In genomic region chr7:97788190-97788668, GRCm38 (mm10) we compare ENCODE assay signal across 8 mouse cellular contexts. TPM values are rescaled to one million over a fixed set of nuclear protein-coding genes. Genes with fewer than 3 reads are reported as not detected.
DNase-seq lines count a peak whose midpoint lies in the region; ATAC-seq and TF ChIP-seq lines count a peak whose summit lies in the region.

TSS of gene Pak1 (plus strand) at chr7:97788541.

- H3K4me1 ChIP-seq in cortical plate, adult 2 months (ENCODE audit: control insufficient read depth, insufficient read depth, low read length): no peaks in the 10 kb centered on the region; the same call in 1 of the 2 replicates
- 0 out of 2 replicates have a peak, but pooled peaks cover 3% of the 10 kb centered on the region for H3K4me1 ChIP-seq in intestine, embryonic 14.5 days (replicated peaks; ENCODE audit: control insufficient read depth, insufficient read depth, low read length)

- TF ChIP-seq POLR2A in cortical plate, adult 2 months (IDR thresholded peaks at IDR 0.05; ENCODE audit: extremely low read depth, insufficient read depth, low read length): no peak

- under 1% methylated on average over 43 of the region's 46 CpGs for WGBS in intestine, embryonic 14.5 days

- H3K4me3 ChIP-seq in cortical plate, adult 2 months (ENCODE audit: insufficient read depth, low read length): peak within 1 kb of the TSS; percentile 79
- peak within 1 kb of the TSS; percentile 79 for H3K4me3 ChIP-seq in intestine, embryonic 14.5 days (ENCODE audit: low read depth, low read length)

- peaks cover 15% of the 10 kb centered on the region for H3K27me3 ChIP-seq in intestine, embryonic 14.5 days (replicated peaks; ENCODE audit: control insufficient read depth, insufficient read depth, low read length)

- H3K27ac ChIP-seq in cortical plate, adult 2 months (ENCODE audit: insufficient read depth, low read length): peak within 1 kb of the TSS; percentile 40; the same call in 1 of the 2 replicates
- H3K27ac ChIP-seq in intestine, embryonic 14.5 days (ENCODE audit: low read depth): peak within 1 kb of the TSS; percentile 76

- peak; percentile 89 for ATAC-seq in intestine, embryonic 14.5 days (replicated peaks; ENCODE audit: low FRiP score, low TSS enrichment, low read depth)
- ATAC-seq in megakaryocyte progenitor cell, adult 5-6 weeks (replicated peaks; ENCODE audit: poor library complexity): peak; percentile 89

- H3K4me2 ChIP-seq in intestine, embryonic 14.5 days (ENCODE audit: low read length): peak within 1 kb of the TSS; percentile 96

- no peaks in the 10 kb centered on the region for H3K36me3 ChIP-seq in intestine, embryonic 14.5 days (ENCODE audit: control insufficient read depth, insufficient read depth, low read length)

- H3K9me3 ChIP-seq in intestine, embryonic 14.5 days (ENCODE audit: control insufficient read depth, low read length): no peaks in the 10 kb centered on the region

- TF ChIP-seq CTCF in cortical plate, adult 2 months (IDR thresholded peaks at IDR 0.05; ENCODE audit: extremely low read depth, insufficient read depth, low read length): no peak

- H3K9ac ChIP-seq in intestine, embryonic 14.5 days (ENCODE audit: low read length): peak within 1 kb of the TSS; percentile 73

- peak; percentile 88 to 95 for DNase-seq in adrenal gland, adult (ENCODE audit: inconsistent age in 2 of 2, low spot score in 1 of 2)
- DNase-seq in gastrocnemius, postnatal 10 days: peak; percentile 54
- peak; percentile 93 for DNase-seq in intestine, embryonic 14.5 days (ENCODE audit: low spot score)
- DNase-seq in left cerebral cortex, postnatal 10 days (ENCODE audit: extremely low spot score in 1 of 2, low spot score in 2 of 2): peak; percentile 69 to 86
- DNase-seq in right cerebral cortex, postnatal 14 days: peak; percentile 84
- peak; percentile 66 to 69 for DNase-seq in urinary bladder, postnatal 36 days (ENCODE audit: low spot score in 2 of 2)

- intact Hi-C loops in left cerebral cortex, postnatal 10 days (cut with DNase I): no loop called here

RNA-seq across cellular contexts. Expression of gene Pak1, which starts in this region (rescaled TPM):
- polyA plus RNA-seq in cortical plate, adult 2 months (2012; rRNA removed): 391 and 412 TPM in 2 replicates
- total RNA-seq in gastrocnemius, postnatal 10 days (2021): 100 to 1,000 TPM; 160 to 188 TPM
- polyA plus RNA-seq in intestine, embryonic 14.5 days (2014; fragmentation: Nextera tagmentation; extraction: Ambion mirVana): 39.3 and 42.8 TPM in 2 replicates
- total RNA-seq in left cerebral cortex, postnatal 10 days (2021): 100 to 1,000 TPM; 196 to 202 TPM
- 41.0 and 51.5 TPM in 2 replicates for total RNA-seq in megakaryocyte progenitor cell, adult 5-6 weeks (2015)
- total RNA-seq in megakaryocyte progenitor cell, adult 5-6 weeks (2017): 48.3 and 51.7 TPM in 2 replicates

Comparison
In these comparisons a context has a peak if more than half of its experiments do, and no peak if none do; other contexts are left out.
1. Peak in every context shown above with its lines: DNase-seq, ATAC-seq, H3K4me3 ChIP-seq and H3K27ac ChIP-seq.